Mouse (Mus musculus): ENCODE data around the gene Thpo. TPM values are rescaled to one million over a fixed set of nuclear protein-coding genes. Genes with fewer than 3 reads are reported as not detected.

Gene Thpo
- total RNA-seq, 2 experiments from 2014 or later, result 2.1 to 3.0 TPM

DNA sequence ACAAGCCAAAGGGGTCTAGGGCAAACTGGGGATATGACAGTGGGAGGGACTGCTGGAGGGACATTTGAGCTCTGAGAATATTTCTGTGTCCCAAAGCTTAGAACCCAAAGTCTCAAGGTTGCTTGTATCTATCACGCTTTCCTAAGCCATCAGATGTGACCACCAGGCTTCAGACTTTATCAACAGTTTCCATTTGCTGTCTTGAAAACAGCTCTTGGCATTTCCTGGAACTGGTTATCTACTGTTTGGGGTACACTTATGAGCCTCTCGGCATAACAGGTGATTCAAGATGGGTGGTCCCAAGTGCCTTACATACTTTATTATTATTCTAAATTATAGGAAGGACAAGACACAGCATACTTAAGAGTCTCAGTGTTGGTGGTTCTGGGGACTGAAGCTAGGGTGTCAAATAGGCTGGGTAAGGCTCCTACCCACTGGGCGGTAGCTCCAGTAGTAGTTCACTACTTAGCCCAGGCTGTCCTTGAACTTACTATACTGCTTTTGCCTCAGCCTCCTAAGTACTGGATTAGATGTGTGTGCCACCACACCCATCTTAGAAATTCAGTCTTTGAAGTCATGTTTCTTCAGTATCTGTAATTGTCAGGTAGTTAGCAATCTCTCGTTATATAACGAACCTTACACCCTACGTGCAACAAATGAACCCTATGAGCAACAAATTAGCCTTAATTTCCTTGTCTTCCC is 30.5 kb downstream of the Thpo start:
- no peak for DNase-seq

- DNase-seq, result no peak
Measured at GRCm38 (mm10) chr16:20703071-20703470, 31.2 kb downstream of the Thpo start.

GRCm38 (mm10) chr16:20702522-20702893 is 31.8 kb downstream of the Thpo start:
- peak; percentile 45 for DNase-seq

- DNase-seq, result no peak
Measured at GRCm38 (mm10) chr16:20701729-20702521, 32.4 kb downstream of the Thpo start.

DNA sequence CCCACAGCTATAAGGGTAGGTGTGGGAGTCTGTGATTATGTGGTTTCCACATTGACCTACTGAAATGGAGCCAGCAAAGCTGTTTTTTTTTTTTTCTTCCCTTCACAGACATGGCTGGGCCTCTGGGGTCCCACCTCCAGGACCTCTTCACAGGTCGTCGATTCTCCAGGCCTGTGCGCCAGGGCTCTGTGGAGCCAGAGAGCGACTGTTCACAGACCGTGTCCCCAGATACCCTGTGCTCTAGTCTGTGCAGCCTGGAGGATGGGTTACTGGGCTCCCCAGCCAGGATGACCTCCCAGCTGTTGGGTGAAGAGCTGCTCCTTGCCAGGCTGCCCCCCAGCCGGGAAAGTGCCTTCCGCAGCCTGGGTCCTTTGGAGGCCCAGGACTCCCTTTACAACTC is 33.0 kb downstream of the Thpo start:
- DNase-seq, result no peak

- DNase-seq, result no peak
Measured at GRCm38 (mm10) chr16:20700036-20700435, 34.3 kb downstream of the Thpo start.

- no peak for DNase-seq
Measured at GRCm38 (mm10) chr16:20699266-20699665, 35.0 kb downstream of the Thpo start.

DNA sequence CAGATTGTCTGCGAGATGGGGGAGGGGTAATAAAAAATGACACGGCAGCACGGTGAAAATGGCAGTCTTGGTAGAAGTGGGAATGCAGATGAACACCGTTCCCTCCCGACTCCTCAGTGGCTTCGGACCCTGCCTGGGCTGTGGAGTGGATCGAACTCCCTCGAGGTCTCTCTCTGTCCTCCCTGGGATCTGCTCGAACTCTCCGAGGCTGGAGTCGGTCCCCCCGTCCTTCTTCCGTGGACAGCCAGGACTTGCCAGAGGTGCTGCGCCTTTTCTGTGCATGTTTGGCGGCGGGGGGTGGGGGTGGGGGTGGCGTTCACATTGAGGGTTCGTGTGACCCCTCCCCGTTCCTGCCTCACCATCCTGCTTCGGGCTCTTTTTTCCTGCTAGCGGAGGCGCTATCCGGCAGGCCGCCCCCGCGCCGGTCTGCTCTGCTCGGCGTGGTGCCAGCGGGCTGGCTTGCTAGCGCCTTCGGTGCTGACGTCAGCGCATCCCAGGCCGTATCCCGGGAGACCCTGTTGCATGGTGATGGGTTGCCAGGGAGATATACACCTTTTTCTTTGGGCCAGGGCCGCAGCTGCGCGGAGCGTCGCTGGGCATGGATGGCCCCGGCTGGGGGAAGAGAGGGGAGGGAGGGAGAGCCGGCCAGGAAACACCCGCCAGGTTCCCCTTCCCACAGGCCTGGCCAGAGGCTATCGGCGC is 38.5 kb downstream of the Thpo start:
- peak; percentile 82 for DNase-seq

- peak; percentile 80 for DNase-seq
Measured at GRCm38 (mm10) chr16:20694781-20695180, 39.5 kb downstream of the Thpo start.

DNA sequence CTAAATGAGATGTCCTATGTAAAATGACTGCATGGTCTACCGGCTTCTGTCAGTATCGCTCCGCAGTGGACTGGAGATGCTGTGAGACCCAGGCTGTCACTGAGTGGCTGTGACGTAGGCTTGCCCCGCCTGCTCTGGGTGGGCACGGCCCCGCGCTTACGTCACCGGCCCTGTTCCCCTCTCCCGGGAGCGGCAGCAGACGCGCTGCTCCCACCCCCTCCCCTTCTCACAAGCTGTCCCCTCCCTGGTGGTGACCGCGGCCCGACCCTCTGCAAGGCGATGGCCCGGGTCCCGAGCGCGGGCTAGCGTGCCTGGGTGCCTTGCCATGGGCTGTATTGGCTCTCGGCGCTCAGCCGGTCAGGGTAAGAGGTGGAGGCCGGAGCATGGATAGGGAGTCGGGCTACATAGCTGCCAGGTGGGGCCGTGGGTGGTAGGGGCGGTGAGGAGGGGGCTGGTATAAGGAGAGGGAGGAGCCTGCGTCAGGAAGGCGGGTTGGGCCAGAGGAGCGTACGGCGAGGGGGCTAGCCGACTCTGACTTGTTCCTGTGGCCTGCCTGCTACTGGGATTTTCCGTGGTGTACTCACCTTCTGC is 41.1 kb downstream of the Thpo start, which contains the start of gene Fam131a:
TSS of gene Fam131a (plus strand) at position 131 of the 591 bp plus-strand sequence.
- peak; percentile 90 for DNase-seq

GRCm38 (mm10) chr16:20692241-20692965 is 41.9 kb downstream of the Thpo start:
- peak; percentile 20 for DNase-seq

- no peak for DNase-seq
Measured at GRCm38 (mm10) chr16:20691617-20692016, 42.7 kb downstream of the Thpo start.

DNA sequence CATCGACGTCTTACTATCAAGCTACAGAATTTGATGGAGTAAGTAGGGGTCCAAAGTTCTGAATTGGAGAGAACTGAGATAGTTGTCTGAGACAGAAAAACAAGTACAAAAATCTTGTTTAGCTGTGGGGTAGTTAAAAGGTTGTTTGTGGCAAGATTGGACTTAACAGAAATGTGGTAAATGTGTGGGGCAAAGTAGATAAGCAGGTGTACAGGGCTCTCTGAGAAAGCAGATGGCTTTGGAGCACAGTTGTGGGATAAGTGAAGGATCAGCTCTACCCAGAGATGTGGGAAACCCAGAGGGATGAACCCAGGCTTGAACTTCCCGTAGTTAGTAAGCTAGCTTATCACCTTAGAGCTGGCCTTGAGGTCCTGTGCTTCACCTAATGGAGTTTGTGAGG is 43.5 kb downstream of the Thpo start:
- no peak for DNase-seq

DNA sequence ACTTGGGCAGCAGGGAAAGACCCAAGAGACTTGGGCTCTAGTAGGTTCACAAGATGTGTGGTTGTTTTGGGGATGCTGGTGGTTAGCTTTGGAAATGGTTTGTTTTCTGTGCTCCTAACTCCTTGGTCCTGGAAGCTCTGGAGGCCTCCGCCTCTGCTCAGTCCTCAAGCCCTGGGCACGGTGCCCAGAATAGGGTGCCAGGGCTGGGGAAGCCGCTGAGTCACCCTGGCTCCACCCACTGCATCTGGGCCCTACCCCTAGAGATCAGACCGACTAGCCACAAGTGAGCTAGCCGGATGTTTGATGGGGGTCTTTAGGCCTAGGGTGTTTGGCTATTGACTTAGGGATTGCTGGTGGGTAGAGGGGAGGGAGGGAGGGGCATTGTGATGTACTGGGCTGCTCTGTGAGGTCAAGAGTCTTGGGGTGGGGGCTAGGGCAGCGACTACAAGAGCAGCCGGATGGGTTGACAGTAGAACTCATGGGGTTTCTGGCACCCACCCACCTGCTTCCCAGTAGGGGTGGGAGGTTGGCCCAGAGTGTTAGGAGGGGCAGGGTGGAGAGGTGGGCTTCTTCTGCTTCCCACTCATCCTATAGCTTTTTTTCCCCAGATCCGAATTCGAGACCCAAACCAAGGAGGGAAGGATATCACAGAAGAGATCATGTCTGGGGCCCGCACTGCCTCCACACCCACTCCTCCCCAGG is 56.2 kb downstream of the Thpo start:
- peak; percentile 90 for DNase-seq

DNA sequence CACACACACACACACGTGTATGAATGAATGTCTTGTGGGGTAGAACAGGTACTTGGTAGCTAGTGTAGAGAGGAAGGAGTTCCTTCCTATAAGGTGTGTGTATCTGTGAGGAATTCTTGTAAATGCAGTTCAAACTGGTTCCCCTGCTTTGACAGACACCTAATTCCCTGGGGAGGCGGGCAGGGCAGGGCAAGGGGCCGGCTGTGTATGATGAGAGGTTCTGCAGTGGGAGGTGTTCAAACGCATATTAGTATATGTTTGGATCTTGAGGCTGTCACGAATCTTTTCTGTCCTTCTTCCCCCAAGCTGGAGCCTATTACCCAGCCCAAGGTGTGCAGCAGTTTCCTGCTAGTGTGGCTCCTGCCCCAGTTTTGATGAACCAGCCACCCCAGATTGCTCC is 56.9 kb downstream of the Thpo start:
- DNase-seq, result no peak

GRCm38 (mm10) chr16:20676702-20677101 is 57.6 kb downstream of the Thpo start:
- DNase-seq, result no peak

- DNase-seq, result no peak
Measured at GRCm38 (mm10) chr16:20675213-20675612, 59.1 kb downstream of the Thpo start.
